Mouse (Mus musculus): Measurements from ENCODE around the gene Mfsd4a. TPM values are rescaled to one million over a fixed set of nuclear protein-coding genes. Genes with fewer than 3 reads are reported as not detected.

Mfsd4a gene
- polyA plus RNA-seq, 1 experiment from 2014 or later = 16.0 TPM

- no peaks in the 10 kb centered on the region for H3K36me3 ChIP-seq (ENCODE audit: control insufficient read depth, insufficient read depth, low read length)
- no peak overlapping the region for H3K4me2 ChIP-seq (ENCODE audit: low read depth, low read length)
- peaks cover 20% of the 10 kb centered on the region for H3K4me1 ChIP-seq (ENCODE audit: control insufficient read depth, insufficient read depth, low read length)
- no peak for ATAC-seq (ENCODE audit: insufficient read depth, low FRiP score)
- no peaks in the 10 kb centered on the region for H3K27me3 ChIP-seq (ENCODE audit: control insufficient read depth, insufficient read depth, low read length)
- no peaks in the 10 kb centered on the region for H3K9me3 ChIP-seq (replicated peaks; ENCODE audit: control insufficient read depth, low read length)
- 76% methylated on average over 2 of the region's 2 CpGs for WGBS
- no peak overlapping the region for H3K4me3 ChIP-seq (replicated peaks; ENCODE audit: low read length)
- H3K9ac ChIP-seq (ENCODE audit: low read length) = no peak overlapping the region
- no peak overlapping the region for H3K27ac ChIP-seq (ENCODE audit: low read length)
Observed at GRCm38 (mm10) chr1:132011785-132012184, 56.1 kb downstream of the Mfsd4a start.

GRCm38 (mm10) chr1:132010632-132011501 lies 57.0 kb downstream of the Mfsd4a start:
- no peak overlapping the region for H3K9ac ChIP-seq (ENCODE audit: low read length)
- H3K36me3 ChIP-seq (ENCODE audit: control insufficient read depth, insufficient read depth, low read length) = no peaks in the 10 kb centered on the region
- 75% methylated on average over 17 of the region's 17 CpGs for WGBS
- no peak overlapping the region for H3K4me2 ChIP-seq (ENCODE audit: low read depth, low read length)
- H3K27me3 ChIP-seq (ENCODE audit: control insufficient read depth, insufficient read depth, low read length) = no peaks in the 10 kb centered on the region
- no peaks in the 10 kb centered on the region for H3K9me3 ChIP-seq (replicated peaks; ENCODE audit: control insufficient read depth, low read length)
- H3K4me1 ChIP-seq (ENCODE audit: control insufficient read depth, insufficient read depth, low read length) = peaks cover 26% of the 10 kb centered on the region
- no peak overlapping the region for H3K4me3 ChIP-seq (replicated peaks; ENCODE audit: low read length)
- ATAC-seq (ENCODE audit: insufficient read depth, low FRiP score) = no peak
- peak overlapping the region; percentile 20; the same call in 1 of the 2 replicates for H3K27ac ChIP-seq (ENCODE audit: low read length)

- H3K9ac ChIP-seq (ENCODE audit: low read length) = peak overlapping the region; percentile 95
- no peaks in the 10 kb centered on the region for H3K9me3 ChIP-seq (replicated peaks; ENCODE audit: control insufficient read depth, low read length)
- H3K36me3 ChIP-seq (ENCODE audit: control insufficient read depth, insufficient read depth, low read length) = no peaks in the 10 kb centered on the region
- no peaks in the 10 kb centered on the region for H3K27me3 ChIP-seq (ENCODE audit: control insufficient read depth, insufficient read depth, low read length)
- ATAC-seq (ENCODE audit: insufficient read depth, low FRiP score) = no peak
- peaks cover 26% of the 10 kb centered on the region for H3K4me1 ChIP-seq (ENCODE audit: control insufficient read depth, insufficient read depth, low read length)
- WGBS = 31% methylated on average over 8 of the region's 8 CpGs
- H3K4me2 ChIP-seq (ENCODE audit: low read depth, low read length) = peak overlapping the region; percentile 87
- peak overlapping the region; percentile 99; the same call in 1 of the 2 replicates for H3K27ac ChIP-seq (ENCODE audit: low read length)
- H3K4me3 ChIP-seq (replicated peaks; ENCODE audit: low read length) = peak overlapping the region; percentile 72
Observed at GRCm38 (mm10) chr1:132008881-132009644, 58.8 kb downstream of the Mfsd4a start.

- Histone ChIP-seq H3K9ac (ENCODE audit: low read length) (peak overlapping the region; percentile 95), H3K27me3 (ENCODE audit: control insufficient read depth, insufficient read depth, low read length) (no peaks in the 10 kb centered on the region), H3K27ac (ENCODE audit: low read length) (peak overlapping the region; percentile 99), H3K4me2 (ENCODE audit: low read depth, low read length) (peak overlapping the region; percentile 87), H3K9me3 (replicated peaks; ENCODE audit: control insufficient read depth, low read length) (no peaks in the 10 kb centered on the region), H3K36me3 (ENCODE audit: control insufficient read depth, insufficient read depth, low read length) (no peaks in the 10 kb centered on the region), H3K4me3 (replicated peaks; ENCODE audit: low read length) (peak overlapping the region; percentile 72), H3K4me1 (ENCODE audit: control insufficient read depth, insufficient read depth, low read length) (peaks cover 26% of the 10 kb centered on the region)
- ATAC-seq (ENCODE audit: insufficient read depth, low FRiP score) = peak; percentile 94
- WGBS = under 1% methylated on average over 68 of the region's 72 CpGs
Observed at GRCm38 (mm10) chr1:132007828-132008827, 59.7 kb downstream of the Mfsd4a start.

GRCm38 (mm10) chr1:132007282-132007815 lies 60.5 kb downstream of the Mfsd4a start, which contains the start of gene Elk4:
Elk4 (plus strand) TSS chr1:132007607.
- Histone ChIP-seq H3K36me3 (ENCODE audit: control insufficient read depth, insufficient read depth, low read length) (no peaks in the 10 kb centered on the region), H3K27me3 (ENCODE audit: control insufficient read depth, insufficient read depth, low read length) (no peaks in the 10 kb centered on the region), H3K4me2 (ENCODE audit: low read depth, low read length) (peak within 1 kb of the TSS; percentile 87), H3K4me3 (replicated peaks; ENCODE audit: low read length) (peak within 1 kb of the TSS; percentile 72), H3K9ac (ENCODE audit: low read length) (peak within 1 kb of the TSS; percentile 95), H3K4me1 (ENCODE audit: control insufficient read depth, insufficient read depth, low read length) (peaks cover 26% of the 10 kb centered on the region), H3K9me3 (replicated peaks; ENCODE audit: control insufficient read depth, low read length) (no peaks in the 10 kb centered on the region), H3K27ac (ENCODE audit: low read length) (peak within 1 kb of the TSS; percentile 99)
- ATAC-seq (ENCODE audit: insufficient read depth, low FRiP score) = peak; percentile 91
- under 1% methylated on average over 61 of the region's 61 CpGs for WGBS

- WGBS = 24% methylated on average over 5 of the region's 5 CpGs
- ATAC-seq (ENCODE audit: insufficient read depth, low FRiP score) = no peak
Observed at GRCm38 (mm10) chr1:132006721-132007120, 61.1 kb downstream of the Mfsd4a start.

GRCm38 (mm10) chr1:132006046-132006445 lies 61.8 kb downstream of the Mfsd4a start:
- Histone ChIP-seq H3K36me3 (ENCODE audit: control insufficient read depth, insufficient read depth, low read length) (no peaks in the 10 kb centered on the region), H3K27me3 (ENCODE audit: control insufficient read depth, insufficient read depth, low read length) (no peaks in the 10 kb centered on the region), H3K4me1 (ENCODE audit: control insufficient read depth, insufficient read depth, low read length) (peaks cover 26% of the 10 kb centered on the region), H3K4me3 (replicated peaks; ENCODE audit: low read length) (no peak overlapping the region), H3K9ac (ENCODE audit: low read length) (no peak overlapping the region), H3K4me2 (ENCODE audit: low read depth, low read length) (no peak overlapping the region), H3K27ac (ENCODE audit: low read length) (no peak overlapping the region), H3K9me3 (replicated peaks; ENCODE audit: control insufficient read depth, low read length) (no peaks in the 10 kb centered on the region)
- no peak for ATAC-seq (ENCODE audit: insufficient read depth, low FRiP score)
- 70% methylated on average over 3 of the region's 3 CpGs for WGBS

More at GRCm38 (mm10) chr1:132006721-132007120, 61.1 kb downstream of the Mfsd4a start:
- Histone ChIP-seq H3K27ac (ENCODE audit: low read length) (peak overlapping the region; percentile 99), H3K36me3 (ENCODE audit: control insufficient read depth, insufficient read depth, low read length) (no peaks in the 10 kb centered on the region), H3K9me3 (replicated peaks; ENCODE audit: control insufficient read depth, low read length) (no peaks in the 10 kb centered on the region), H3K9ac (ENCODE audit: low read length) (peak overlapping the region; percentile 95), H3K4me2 (ENCODE audit: low read depth, low read length) (peak overlapping the region; percentile 62), H3K4me3 (replicated peaks; ENCODE audit: low read length) (peak overlapping the region; percentile 72), H3K27me3 (ENCODE audit: control insufficient read depth, insufficient read depth, low read length) (no peaks in the 10 kb centered on the region), H3K4me1 (ENCODE audit: control insufficient read depth, insufficient read depth, low read length) (peaks cover 26% of the 10 kb centered on the region)

- no peak for ATAC-seq (ENCODE audit: insufficient read depth, low FRiP score)
- Histone ChIP-seq H3K9me3 (replicated peaks; ENCODE audit: control insufficient read depth, low read length) (no peaks in the 10 kb centered on the region), H3K27ac (ENCODE audit: low read length) (no peak overlapping the region), H3K36me3 (ENCODE audit: control insufficient read depth, insufficient read depth, low read length) (no peaks in the 10 kb centered on the region), H3K4me1 (ENCODE audit: control insufficient read depth, insufficient read depth, low read length) (peaks cover 23% of the 10 kb centered on the region), H3K4me3 (replicated peaks; ENCODE audit: low read length) (no peak overlapping the region), H3K27me3 (ENCODE audit: control insufficient read depth, insufficient read depth, low read length) (no peaks in the 10 kb centered on the region), H3K4me2 (ENCODE audit: low read depth, low read length) (no peak overlapping the region), H3K9ac (ENCODE audit: low read length) (no peak overlapping the region)
- 76% methylated on average over 1 of the region's 1 CpGs for WGBS
Observed at GRCm38 (mm10) chr1:132005466-132005865, 62.4 kb downstream of the Mfsd4a start.

All from stomach, embryonic 16.5 days (tissue).